Mouse (Mus musculus) lung, postnatal 0 days (tissue): ENCODE measurements around the gene Med14. TPM values are rescaled to one million over a fixed set of nuclear protein-coding genes. Genes with fewer than 3 reads are reported as not detected.

ENCODE experiments used
- ATAC-seq: fragments of 200-750 bp; cut with Nextera tagmentation; 2 replicates; pipeline ENCODE4 v1.8.0; 2017; ENCODE audit warnings: moderate library complexity
- DNase-seq: peaks from one replicate; pipeline ENCODE4 v3.0.0-alpha.2; 2016; ENCODE audit warnings: low spot score
- H3K27ac ChIP-seq: fragments of 300-500 bp; sonication (generic); 2 replicates; pipeline ENCODE4 v1.5.1; 2014; ENCODE audit warnings: antibody characterized with exemption, mild to moderate bottlenecking, low read length, mixed read lengths
- H3K27me3 ChIP-seq: fragments of 300-500 bp; sonication (generic); replicated peaks from 2 replicates; pipeline ENCODE4 v1.6.1; 2014; ENCODE audit warnings: low read length, mixed read lengths; ENCODE audit not compliant: insufficient read depth
- H3K36me3 ChIP-seq: fragments of 300-500 bp; sonication (generic); 2 replicates; pipeline ENCODE4 v1.6.1; 2014; ENCODE audit warnings: low read length, mixed read lengths; ENCODE audit not compliant: insufficient read depth
- H3K4me1 ChIP-seq: fragments of 300-500 bp; sonication (generic); 2 replicates; pipeline ENCODE4 v1.6.1; 2014; ENCODE audit warnings: antibody characterized with exemption, low read depth, low read length, mixed read lengths; ENCODE audit not compliant: insufficient read depth
- H3K4me2 ChIP-seq: fragments of 300-500 bp; sonication (generic); replicated peaks from 2 replicates; pipeline ENCODE4 v1.6.1; 2014; ENCODE audit warnings: low read depth, mild to moderate bottlenecking, low read length, moderate library complexity, mixed read lengths
- H3K4me3 ChIP-seq: fragments of 300-500 bp; sonication (generic); 2 replicates; pipeline ENCODE4 v1.5.1; 2014; ENCODE audit warnings: low read depth, low read length
- H3K9ac ChIP-seq: fragments of 300-500 bp; sonication (generic); replicated peaks from 2 replicates; pipeline ENCODE4 v1.6.1; 2014; ENCODE audit warnings: low read depth, mild to moderate bottlenecking
- H3K9me3 ChIP-seq: fragments of 300-500 bp; sonication (generic); 2 replicates; pipeline ENCODE4 v1.6.1; 2016; ENCODE audit warnings: low read length, mixed read lengths
- CTCF ChIP-seq: IDR thresholded peaks from 2 replicates; pipeline ENCODE4 v1.5.1; 2016; ENCODE audit warnings: antibody characterized with exemption, mild to moderate bottlenecking
- EP300 ChIP-seq: IDR thresholded peaks from 2 replicates; pipeline ENCODE4 v1.6.1; 2016; ENCODE audit warnings: antibody characterized with exemption, mild to moderate bottlenecking, control low read depth
- WGBS: fragments of 180-500 bp; shearing (Covaris S2); extraction: QIAGEN DNeasy Blood & Tissue Kit; methylation state at CpG from one replicate; pipeline ENCODE4 v1.1.7; 2014; 5-methylcytosine and 5-hydroxymethylcytosine counted together
- polyA plus RNA-seq: library from polyadenylated mRNA; unstranded; fragments of >200 nt; fragmentation: Nextera tagmentation; extraction: Ambion mirVana; gene quantifications from 2 replicates; pipeline ENCODE4 v1.2.1, GENCODE M21; 2015

Med14 gene
- polyA plus RNA-seq, 1 experiment from 2014 or later, result 5.3 TPM

DNA sequence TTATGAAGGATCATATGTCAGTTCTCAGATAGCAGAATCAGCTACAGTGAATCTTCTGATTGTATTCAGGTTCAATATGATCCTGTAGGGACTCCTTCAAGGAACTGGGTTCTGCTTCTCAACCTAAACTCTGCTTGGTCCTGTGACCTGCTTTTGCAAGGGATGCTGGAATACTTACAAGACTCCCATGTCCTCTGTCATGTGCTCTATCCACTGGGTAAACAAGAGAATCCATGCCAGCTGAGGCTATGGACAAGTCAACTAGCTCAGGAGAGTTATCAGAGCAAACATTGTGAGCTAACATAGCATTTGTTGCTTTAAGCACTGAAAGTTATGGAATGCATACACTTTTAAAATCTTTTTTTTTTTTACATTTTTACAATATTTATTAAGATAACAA lies 75.8 kb downstream of the Med14 start:
- no peaks in the 10 kb centered on the region for H3K4me1 ChIP-seq
- no peak overlapping the region for H3K4me2 ChIP-seq
- no peak overlapping the region for H3K4me3 ChIP-seq
- no peaks in the 10 kb centered on the region for H3K36me3 ChIP-seq
- no peak overlapping the region for H3K27ac ChIP-seq
- no peak for ATAC-seq
- no peaks in the 10 kb centered on the region for H3K27me3 ChIP-seq
- TF ChIP-seq CTCF (no peak), EP300 (no peak)
- H3K9ac ChIP-seq, result no peak overlapping the region
- DNase-seq, result no peak
- no peaks in the 10 kb centered on the region for H3K9me3 ChIP-seq

DNA sequence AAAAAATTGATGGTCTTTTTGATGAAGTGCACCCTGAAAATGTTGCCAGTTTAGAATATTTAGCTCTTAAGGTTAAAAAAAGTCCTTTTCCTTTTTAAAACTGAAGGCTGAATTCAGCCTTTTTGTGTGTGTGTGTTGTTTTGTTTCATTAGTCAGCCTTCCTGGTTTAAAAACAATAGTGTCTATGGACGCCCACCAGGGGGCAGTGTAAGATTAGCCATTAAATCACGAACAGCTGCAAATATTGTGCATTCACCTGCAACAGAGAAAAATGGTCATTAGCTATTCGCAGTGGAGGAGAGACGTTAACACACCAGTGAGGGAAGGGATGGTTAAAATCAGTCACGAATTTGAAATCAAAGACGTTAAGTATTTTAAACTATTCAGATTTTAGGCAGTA lies 84.5 kb downstream of the Med14 start:
- WGBS, result 23% methylated on average over 6 of the region's 6 CpGs
- Histone ChIP-seq H3K4me2 (no peak overlapping the region), H3K4me3 (no peak overlapping the region), H3K36me3 (no peaks in the 10 kb centered on the region), H3K4me1 (no peaks in the 10 kb centered on the region), H3K27me3 (no peaks in the 10 kb centered on the region), H3K27ac (no peak overlapping the region), H3K9ac (no peak overlapping the region), H3K9me3 (no peaks in the 10 kb centered on the region)
- peak; percentile 74 for TF ChIP-seq CTCF
- no peak for TF ChIP-seq EP300
- peak; percentile 68 for DNase-seq
- ATAC-seq, result no peak

DNA sequence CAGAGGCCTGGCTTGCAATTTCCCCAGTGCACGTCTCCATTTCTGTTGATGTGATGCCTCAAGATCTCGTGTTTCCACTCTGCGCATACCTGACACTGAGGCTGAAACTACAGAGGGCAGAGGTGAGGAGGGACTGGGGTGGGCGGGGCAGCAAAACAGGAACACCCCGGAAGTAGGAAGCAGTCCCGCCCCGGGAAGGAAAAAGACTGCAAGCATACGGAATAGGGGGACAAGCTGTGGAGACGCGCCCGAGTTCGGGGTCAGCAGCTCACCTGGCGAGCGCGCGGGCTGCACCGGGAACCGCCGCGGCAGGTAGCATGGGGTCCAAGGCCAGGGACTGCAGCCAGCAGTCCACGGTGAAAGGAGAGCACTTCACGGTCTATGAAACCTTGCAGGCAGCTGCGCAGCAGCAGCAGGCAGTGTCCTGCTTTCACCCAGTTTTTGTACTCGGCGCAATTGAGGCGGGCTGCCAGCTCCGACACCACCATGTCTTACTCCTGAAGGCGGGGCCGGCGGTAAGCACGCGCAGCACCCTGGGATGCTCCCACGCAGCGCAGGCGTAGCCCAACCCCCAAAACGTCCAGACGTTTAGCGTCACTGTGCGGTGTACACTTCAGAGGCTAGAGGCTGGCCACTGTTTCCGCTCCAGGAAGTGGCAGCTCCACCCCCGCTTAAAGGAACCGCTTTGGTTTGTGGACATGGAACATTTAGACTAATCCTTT lies 88.7 kb downstream of the Med14 start, which contains the start of gene 1810030O07Rik:
Gene 1810030O07Rik, minus strand, starts transcription at position 615 of the 722 bp plus-strand sequence.
- ATAC-seq (peak; percentile 100), DNase-seq (peak; percentile 96)
- 7% methylated on average over 30 of the region's 42 CpGs for WGBS
- no peaks in the 10 kb centered on the region for H3K4me1 ChIP-seq
- H3K27me3 ChIP-seq, result no peaks in the 10 kb centered on the region
- peak within 1 kb of the TSS; percentile 43; the same call in 1 of the 2 replicates for H3K9ac ChIP-seq
- peak within 1 kb of the TSS; percentile 87 for H3K27ac ChIP-seq
- H3K4me2 ChIP-seq, result peak within 1 kb of the TSS; percentile 52
- TF ChIP-seq CTCF, result 0 out of 2 replicates have a peak, but pooled peaks have one; percentile 23
- TF ChIP-seq EP300, result no peak
- no peaks in the 10 kb centered on the region for H3K36me3 ChIP-seq
- no peaks in the 10 kb centered on the region for H3K9me3 ChIP-seq
- H3K4me3 ChIP-seq, result peak within 1 kb of the TSS; percentile 57

DNA sequence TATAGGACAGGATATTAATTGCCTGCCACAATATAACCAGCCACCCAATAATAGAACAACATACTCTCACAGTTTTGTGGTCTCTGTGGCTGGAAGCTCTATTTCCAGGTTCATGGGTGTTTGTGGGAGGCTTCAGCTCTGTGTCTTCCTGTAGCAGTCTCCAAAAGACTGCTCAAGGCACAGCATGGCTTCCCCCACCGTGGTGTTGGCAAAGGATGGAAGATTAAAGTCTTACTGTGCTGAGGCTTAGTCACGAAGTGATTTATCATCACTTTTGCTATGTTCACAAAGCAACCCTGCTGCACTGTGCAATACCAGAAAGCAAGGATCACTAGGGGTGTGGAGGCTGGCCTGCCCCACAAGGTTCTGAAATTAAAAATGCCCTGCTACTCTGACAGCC lies 108.0 kb downstream of the Med14 start:
- H3K4me2 ChIP-seq, result no peak overlapping the region
- no peak overlapping the region for H3K27ac ChIP-seq
- no peak overlapping the region for H3K4me3 ChIP-seq
- WGBS, result 71% methylated on average over 2 of the region's 2 CpGs
- H3K36me3 ChIP-seq, result no peaks in the 10 kb centered on the region
- H3K4me1 ChIP-seq, result no peaks in the 10 kb centered on the region
- H3K9me3 ChIP-seq, result no peaks in the 10 kb centered on the region
- no peaks in the 10 kb centered on the region for H3K27me3 ChIP-seq
- H3K9ac ChIP-seq, result no peak overlapping the region
- DNase-seq (no peak), ATAC-seq (no peak)
- TF ChIP-seq CTCF (no peak), EP300 (no peak)

DNA sequence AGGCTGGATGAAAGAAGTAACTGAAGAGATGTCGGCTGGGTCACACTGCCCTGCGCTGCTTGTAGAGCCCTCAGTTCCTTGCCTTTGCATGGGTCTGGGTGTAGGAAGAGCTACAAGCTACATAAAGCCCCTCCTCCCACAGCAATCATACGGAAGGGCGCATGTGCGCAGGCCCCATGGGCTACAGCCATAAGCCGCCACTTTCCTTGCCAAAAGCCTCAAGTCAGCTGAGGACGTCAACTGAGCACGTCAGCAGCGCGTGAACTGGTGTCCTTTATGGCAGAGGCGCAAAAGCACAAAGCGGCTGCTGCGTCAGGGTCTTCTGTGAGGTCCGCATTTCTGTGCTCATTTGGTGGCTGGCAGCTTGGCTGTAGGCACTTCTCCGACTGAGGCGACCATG lies 110.0 kb downstream of the Med14 start:
- H3K27me3 ChIP-seq, result no peaks in the 10 kb centered on the region
- no peak overlapping the region for H3K27ac ChIP-seq
- H3K9ac ChIP-seq, result no peak overlapping the region
- H3K36me3 ChIP-seq, result no peaks in the 10 kb centered on the region
- no peak for ATAC-seq
- H3K4me3 ChIP-seq, result no peak overlapping the region
- H3K9me3 ChIP-seq, result no peaks in the 10 kb centered on the region
- no peak for TF ChIP-seq EP300
- TF ChIP-seq CTCF, result no peak
- no peak for DNase-seq
- WGBS, result 92% methylated on average over 16 of the region's 16 CpGs
- no peaks in the 10 kb centered on the region for H3K4me1 ChIP-seq
- no peak overlapping the region for H3K4me2 ChIP-seq

DNA sequence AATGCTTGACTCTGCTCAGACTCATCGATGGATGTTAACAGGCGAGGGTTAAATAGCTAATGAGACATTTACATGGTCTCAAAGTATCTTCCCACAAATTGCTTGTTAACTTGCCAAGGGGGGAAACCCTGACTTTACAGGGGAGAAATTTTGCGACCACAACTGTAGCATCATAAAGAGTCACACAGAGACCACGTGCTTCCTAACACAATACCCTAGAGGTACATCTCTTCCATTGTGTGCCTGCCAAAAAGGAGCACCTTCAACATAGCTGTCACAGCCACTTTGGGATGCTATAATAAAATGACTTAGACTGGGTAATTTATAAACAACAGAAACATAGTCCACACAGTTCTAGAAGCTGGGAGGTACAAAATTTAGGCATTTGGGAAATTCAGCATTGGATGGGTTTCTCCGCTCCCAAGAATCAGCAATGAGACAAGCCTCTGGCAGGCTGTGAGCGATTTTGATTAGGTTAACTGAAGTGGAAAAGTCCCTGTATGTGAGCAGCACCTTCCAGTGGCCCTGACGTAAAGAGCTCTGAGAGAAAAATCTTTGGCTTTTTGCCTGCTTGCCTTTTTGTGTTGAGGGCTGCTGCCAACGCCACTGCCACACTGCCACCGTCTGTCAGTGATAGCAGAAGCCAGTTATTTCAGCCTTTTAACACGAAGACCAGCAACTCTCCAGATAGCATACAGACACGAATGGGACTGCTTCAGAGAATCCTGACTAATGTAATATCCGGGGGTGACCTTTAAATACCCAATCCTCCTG lies 116.2 kb downstream of the Med14 start:
- Histone ChIP-seq H3K4me3 (no peak overlapping the region), H3K4me1 (no peaks in the 10 kb centered on the region), H3K9me3 (no peaks in the 10 kb centered on the region), H3K27me3 (no peaks in the 10 kb centered on the region), H3K4me2 (no peak overlapping the region), H3K27ac (no peak overlapping the region), H3K9ac (no peak overlapping the region), H3K36me3 (no peaks in the 10 kb centered on the region)
- 56% methylated on average over 12 of the region's 12 CpGs for WGBS
- DNase-seq (no peak), ATAC-seq (no peak)
- TF ChIP-seq EP300 (no peak), CTCF (no peak)
